Mouse (Mus musculus) kidney, adult 2 months (tissue): ENCODE measurements at regions not wholly inside any gene's neighbourhood (a gene's known extent, or its start where the extent isn't known, plus 50 kb on each side); places are given as distances from the start of the nearest gene placed in this dataset.

Experiments used
- DNase-seq: peaks from one replicate; pipeline ENCODE4 v3.0.0; 2021
- H3K27ac ChIP-seq: fragments of 200-500 bp; 2 replicates; pipeline ENCODE4 v1.5.1; 2012; ENCODE audit warnings: low read depth, low read length, control low read depth, inconsistent platforms; ENCODE audit not compliant: insufficient read depth
- H3K27me3 ChIP-seq: fragments of 200-500 bp; replicated peaks from 2 replicates; pipeline ENCODE4 v1.6.1; 2012; ENCODE audit warnings: mild to moderate bottlenecking, moderate library complexity, low read length, inconsistent platforms; ENCODE audit not compliant: control insufficient read depth, insufficient read depth
- H3K36me3 ChIP-seq: fragments of 200-500 bp; 2 replicates; pipeline ENCODE4 v1.6.1; 2012; ENCODE audit warnings: mild to moderate bottlenecking, moderate library complexity, low read length, inconsistent platforms; ENCODE audit not compliant: control insufficient read depth, insufficient read depth
- H3K4me1 ChIP-seq: fragments of 200-500 bp; 2 replicates; pipeline ENCODE4 v1.6.1; 2011; ENCODE audit warnings: low read length; ENCODE audit not compliant: control insufficient read depth, insufficient read depth
- H3K4me3 ChIP-seq: fragments of 200-500 bp; 2 replicates; pipeline ENCODE4 v1.5.1; 2011; ENCODE audit warnings: mild to moderate bottlenecking, low read depth, low read length, control low read depth; ENCODE audit not compliant: insufficient read depth
- CTCF ChIP-seq: fragments of 200-500 bp; conservative IDR thresholded peaks from 2 replicates; pipeline ENCODE4 v1.5.1; 2011; ENCODE audit warnings: low read depth, mild to moderate bottlenecking, control low read depth, low read length, moderate library complexity, mixed read lengths; ENCODE audit not compliant: insufficient read depth, insufficient read length
- POLR2A ChIP-seq: fragments of 200-500 bp; IDR thresholded peaks from one replicate; pipeline ENCODE4 v1.6.1; 2011; ENCODE audit warnings: low read depth, low read length, control low read depth
- WGBS: fragments of 180-500 bp; shearing (Covaris S2); methylation state at CpG from one replicate; pipeline ENCODE4 v1.1.7; 2018; 5-methylcytosine and 5-hydroxymethylcytosine counted together

GRCm38 (mm10) chr9:87784872-87785271, 53.8 kb upstream of the Tbx18 start:
- no peak overlapping the region for H3K27ac ChIP-seq
- H3K4me1 ChIP-seq = no peaks in the 10 kb centered on the region
- TF ChIP-seq POLR2A (no peak), CTCF (no peak)
- H3K27me3 ChIP-seq = no peaks in the 10 kb centered on the region
- DNase-seq = no peak
- WGBS = 82% methylated on average over 1 of the region's 1 CpGs
- no peaks in the 10 kb centered on the region for H3K36me3 ChIP-seq
- H3K4me3 ChIP-seq = no peak overlapping the region

- DNase-seq = no peak
- Histone ChIP-seq H3K36me3 (no peaks in the 10 kb centered on the region), H3K4me3 (no peak overlapping the region), H3K27me3 (no peaks in the 10 kb centered on the region), H3K4me1 (no peaks in the 10 kb centered on the region), H3K27ac (no peak overlapping the region)
- 74% methylated on average over 2 of the region's 2 CpGs for WGBS
- no peak for TF ChIP-seq POLR2A
- TF ChIP-seq CTCF = no peak
Measured at GRCm38 (mm10) chr9:87811746-87812145, 80.7 kb upstream of the Tbx18 start.

- H3K4me3 ChIP-seq = no peak overlapping the region
- TF ChIP-seq POLR2A = no peak
- TF ChIP-seq CTCF = no peak
- H3K27me3 ChIP-seq = no peaks in the 10 kb centered on the region
- H3K27ac ChIP-seq = no peak overlapping the region
- no peaks in the 10 kb centered on the region for H3K36me3 ChIP-seq
- WGBS = 83% methylated on average over 5 of the region's 5 CpGs
- H3K4me1 ChIP-seq = no peaks in the 10 kb centered on the region
- no peak for DNase-seq
Measured at GRCm38 (mm10) chr9:87822276-87822675, 91.2 kb upstream of the Tbx18 start.

GRCm38 (mm10) chr9:87824691-87825230, 93.7 kb upstream of the Tbx18 start:
- no peak overlapping the region for H3K4me3 ChIP-seq
- WGBS = 67% methylated on average over 8 of the region's 8 CpGs
- no peaks in the 10 kb centered on the region for H3K36me3 ChIP-seq
- no peaks in the 10 kb centered on the region for H3K4me1 ChIP-seq
- no peak for DNase-seq
- no peak overlapping the region for H3K27ac ChIP-seq
- no peak for TF ChIP-seq CTCF
- TF ChIP-seq POLR2A = no peak
- no peaks in the 10 kb centered on the region for H3K27me3 ChIP-seq

GRCm38 (mm10) chr9:87843898-87844297, 112.8 kb upstream of the Tbx18 start:
- Histone ChIP-seq H3K4me3 (no peak overlapping the region), H3K27me3 (no peaks in the 10 kb centered on the region), H3K36me3 (no peaks in the 10 kb centered on the region), H3K4me1 (no peaks in the 10 kb centered on the region), H3K27ac (no peak overlapping the region)
- peak; percentile 31 for DNase-seq
- TF ChIP-seq CTCF = no peak
- no peak for TF ChIP-seq POLR2A
- 66% methylated on average over 6 of the region's 6 CpGs for WGBS

GRCm38 (mm10) chr9:87844453-87844852, 113.4 kb upstream of the Tbx18 start:
- no peak for DNase-seq
- Histone ChIP-seq H3K27me3 (no peaks in the 10 kb centered on the region), H3K4me1 (no peaks in the 10 kb centered on the region), H3K27ac (no peak overlapping the region), H3K4me3 (no peak overlapping the region), H3K36me3 (no peaks in the 10 kb centered on the region)
- WGBS = 61% methylated on average over 2 of the region's 2 CpGs
- no peak for TF ChIP-seq CTCF
- no peak for TF ChIP-seq POLR2A

GRCm38 (mm10) chr9:87848882-87849281, 117.8 kb upstream of the Tbx18 start:
- Histone ChIP-seq H3K4me1 (no peaks in the 10 kb centered on the region), H3K27ac (no peak overlapping the region), H3K27me3 (no peaks in the 10 kb centered on the region), H3K36me3 (no peaks in the 10 kb centered on the region), H3K4me3 (no peak overlapping the region)
- DNase-seq = no peak
- 74% methylated on average over 5 of the region's 5 CpGs for WGBS
- TF ChIP-seq CTCF (no peak), POLR2A (no peak)
